Mouse (Mus musculus): ENCODE measurements around the gene Cnot1. TPM values are rescaled to one million over a fixed set of nuclear protein-coding genes. Genes with fewer than 3 reads are reported as not detected.

Cnot1 gene
- total RNA-seq, 4 experiments from 2014 or later = 59.0 to 80.5 (median 64.4) TPM

- DNase-seq (ENCODE audit: low spot score in 2 of 2) = no peak
Measured at GRCm38 (mm10) chr8:95694631-95695030, 112.6 kb downstream of the Cnot1 start.

- no peak for DNase-seq (ENCODE audit: low spot score in 2 of 2)
Measured at GRCm38 (mm10) chr8:95690929-95691541, 116.2 kb downstream of the Cnot1 start.

- no peak for DNase-seq (ENCODE audit: low spot score in 2 of 2)
Measured at GRCm38 (mm10) chr8:95688073-95688672, 119.1 kb downstream of the Cnot1 start.

- no peak for DNase-seq (ENCODE audit: low spot score in 2 of 2)
Measured at GRCm38 (mm10) chr8:95678024-95678611, 129.1 kb downstream of the Cnot1 start.

- no peak for DNase-seq (ENCODE audit: low spot score in 2 of 2)
Measured at GRCm38 (mm10) chr8:95677591-95678023, 129.7 kb downstream of the Cnot1 start.

- no peak for DNase-seq (ENCODE audit: low spot score in 2 of 2)
Measured at GRCm38 (mm10) chr8:95676631-95677030, 130.6 kb downstream of the Cnot1 start, which contains the start of gene Ndrg4. Gene Ndrg4, plus strand, starts transcription at chr8:95676980.

GRCm38 (mm10) chr8:95672811-95673210 is 134.5 kb downstream of the Cnot1 start:
- no peak for DNase-seq (ENCODE audit: low spot score in 2 of 2)

GRCm38 (mm10) chr8:95671861-95672260 is 135.4 kb downstream of the Cnot1 start:
- DNase-seq (ENCODE audit: low spot score in 2 of 2) = no peak

- no peak for DNase-seq (ENCODE audit: low spot score in 2 of 2)
Measured at GRCm38 (mm10) chr8:95669967-95670366, 137.3 kb downstream of the Cnot1 start.

Small RNAs within 50 kb of the gene (microRNA-seq; reads per million reads assigned to microRNA genes)
- not detected for gene Mir7073

Other genes starting within 250 kb of the Cnot1 start
- gene Prss54, start 231.1 kb downstream of the Cnot1 start, total RNA-seq (2022) = not detected
- under 1 TPM; 0.25 to 0.67 (median 0.47) TPM for gene Gins3, start 174.0 kb downstream of the Cnot1 start, total RNA-seq (2022)
- gene Ndrg4, start 130.5 kb downstream of the Cnot1 start, total RNA-seq (2022) = 1 to 10 TPM; 3.6 to 4.0 (median 3.9) TPM
- 10 to 100 TPM; 14.2 to 15.5 (median 14.9) TPM for gene Setd6, start 91.6 kb downstream of the Cnot1 start, total RNA-seq (2022)
- gene Sap18b, start 17.9 kb upstream of the Cnot1 start, total RNA-seq (2022) = 10 to 100 TPM; 46.8 to 88.6 (median 67.0) TPM
- gene Slc38a7, start 46.1 kb upstream of the Cnot1 start, total RNA-seq (2022) = 1 to 10 TPM; 5.2 to 6.8 (median 5.6) TPM
- gene Got2, start 81.1 kb upstream of the Cnot1 start, total RNA-seq (2022) = 100 to 1,000 TPM; 320 to 408 (median 353) TPM